ENCODE assay signal across 23 mouse cellular contexts in genomic region chr19:6516153-6516552, GRCm38 (mm10). TPM values are rescaled to one million over a fixed set of nuclear protein-coding genes. Genes with fewer than 3 reads are reported as not detected.
DNase-seq lines count a peak whose midpoint lies in the region; ATAC-seq and TF ChIP-seq lines count a peak whose summit lies in the region.
"Had no signal": no experiment of that assay in that cellular context is flagged by ENCODE, and none has a peak within 500 bp of the region (broad histone marks: within the 10 kb centered on the region; RNA-seq: fewer than 3 reads in every experiment).

No protein-coding gene starts in this region.

- no peaks in the 10 kb centered on the region for H3K9me3 ChIP-seq in forebrain, embryonic 10.5 days
- H3K9me3 ChIP-seq in forebrain, embryonic 16.5 days (ENCODE audit: control insufficient read depth, low read length), result no peaks in the 10 kb centered on the region
- H3K9me3 ChIP-seq in E14TG2a.4 (ENCODE audit: low read length), result no peaks in the 10 kb centered on the region
- H3K9me3 ChIP-seq in ES-E14 (ENCODE audit: control insufficient read depth, insufficient read depth, low read depth, low read length), result no peaks in the 10 kb centered on the region
- H3K9me3 ChIP-seq: limb, embryonic 13.5 days; liver, embryonic 13.5 days had no signal

- H3K4me3 ChIP-seq in forebrain, embryonic 10.5 days, result no peak overlapping the region
- H3K4me3 ChIP-seq in forebrain, embryonic 16.5 days (replicated peaks; ENCODE audit: low read length), result no peak overlapping the region
- H3K4me3 ChIP-seq in E14TG2a.4 (replicated peaks; ENCODE audit: low read length) (peak overlapping the region; percentile 75), ES-E14 (ENCODE audit: insufficient read depth in 1 of 2, low read depth in 1 of 2, low read length in 2 of 2, poor library complexity in 1 of 2, severe bottlenecking in 1 of 2) (peak overlapping the region; percentile 5 to 43; a peak in 3 of 4 replicates)
- H3K4me3 ChIP-seq: gastrocnemius, adult 2 months; limb, embryonic 13.5 days; liver, embryonic 13.5 days had no signal

- H3K27ac ChIP-seq in forebrain, embryonic 10.5 days, result peak overlapping the region; percentile 68
- no peak overlapping the region for H3K27ac ChIP-seq in forebrain, embryonic 16.5 days (ENCODE audit: low read length)
- no peak overlapping the region for H3K27ac ChIP-seq in ES-E14 (ENCODE audit: insufficient read depth, low read depth, low read length, poor library complexity, severe bottlenecking)
- H3K27ac ChIP-seq: gastrocnemius, adult 2 months; limb, embryonic 13.5 days; liver, embryonic 13.5 days had no signal

- H3K9ac ChIP-seq in forebrain, embryonic 16.5 days (replicated peaks; ENCODE audit: low read depth, low read length), result no peak overlapping the region
- H3K9ac ChIP-seq in ES-E14 (ENCODE audit: insufficient read depth, low read depth, low read length, poor library complexity, severe bottlenecking), result peak overlapping the region; percentile 27; the same call in 1 of the 2 replicates
- H3K9ac ChIP-seq: limb, embryonic 13.5 days; liver, embryonic 13.5 days; lung, embryonic 14.5 days had no signal

- H3K36me3 ChIP-seq in forebrain, embryonic 10.5 days (replicated peaks), result peaks cover 42% of the 10 kb centered on the region
- H3K36me3 ChIP-seq in forebrain, embryonic 16.5 days (ENCODE audit: control insufficient read depth, insufficient read depth), result peaks cover 11% of the 10 kb centered on the region; the same call in 1 of the 2 replicates
- H3K36me3 ChIP-seq in E14TG2a.4 (ENCODE audit: insufficient read depth, low read length) (peaks cover 14% of the 10 kb centered on the region; the same call in 1 of the 2 replicates), ES-E14 (ENCODE audit: control insufficient read depth, insufficient read depth, low read length, poor library complexity, severe bottlenecking) (peaks cover 2% of the 10 kb centered on the region; the same call in 1 of the 2 replicates)
- H3K36me3 ChIP-seq: limb, embryonic 13.5 days; liver, embryonic 13.5 days had no signal

- TF ChIP-seq CTCF in E14TG2a.4 (conservative IDR thresholded peaks at IDR 0.05; ENCODE audit: low read length), result no peak

- peaks cover 28% of the 10 kb centered on the region for H3K27me3 ChIP-seq in forebrain, embryonic 10.5 days (ENCODE audit: poor library complexity, severe bottlenecking)
- no peaks in the 10 kb centered on the region for H3K27me3 ChIP-seq in forebrain, embryonic 16.5 days (replicated peaks; ENCODE audit: control insufficient read depth, insufficient read depth, low read length)
- H3K27me3 ChIP-seq in E14TG2a.4 (ENCODE audit: insufficient read depth, low read length), result 0 out of 2 replicates have a peak, but pooled peaks cover under 1% of the 10 kb centered on the region

- in situ Hi-C loops in ES-E14 (cut with MboI; ENCODE audit: low sequenced_read_pairs in 2 of 2, unreplicated experiment in 2 of 2), result no loop called here

- H3K4me2 ChIP-seq in forebrain, embryonic 16.5 days (ENCODE audit: low read length), result no peak overlapping the region
- H3K4me2 ChIP-seq: limb, embryonic 13.5 days; liver, embryonic 13.5 days; lung, embryonic 14.5 days; midbrain, embryonic 11.5 days had no signal

- 75% methylated on average over 8 of the region's 8 CpGs for WGBS in forebrain, embryonic 10.5 days
- 69% methylated on average over 8 of the region's 8 CpGs for WGBS in forebrain, embryonic 16.5 days

- ATAC-seq in forebrain, embryonic 16.5 days, result no peak

- no peak for DNase-seq in forebrain, embryonic 10.5 days (ENCODE audit: extremely low spot score, low spot score)
- no peak for DNase-seq in ES-E14 (ENCODE audit: low read depth, low spot score)
- peak; percentile 73 for DNase-seq in cerebellum, adult 9-11 months
- DNase-seq in kidney, adult 11 months, result no peak
- no peak for DNase-seq in right cerebral cortex, adult 2 months (ENCODE audit: low spot score in 2 of 2)
- DNase-seq: gastrocnemius, adult 2 months; heart, postnatal 36 days; kidney, postnatal 4 days; liver, embryonic 13.5 days; lung, embryonic 14.5 days; lung, postnatal 4 days; retina, postnatal 1 day had no signal

- peaks cover 84% of the 10 kb centered on the region for H3K4me1 ChIP-seq in forebrain, embryonic 10.5 days
- peaks cover 24% of the 10 kb centered on the region for H3K4me1 ChIP-seq in forebrain, embryonic 16.5 days (replicated peaks; ENCODE audit: control insufficient read depth, insufficient read depth, low read length)
- peaks cover 86% of the 10 kb centered on the region for H3K4me1 ChIP-seq in E14TG2a.4 (replicated peaks; ENCODE audit: low read depth, low read length)
- H3K4me1 ChIP-seq in ES-E14 (ENCODE audit: control insufficient read depth in 2 of 2, insufficient read depth in 2 of 2, low read length in 2 of 2, poor library complexity in 1 of 2), result peaks cover 2 to 36% of the 10 kb centered on the region in 2 experiments; a peak in 3 of 4 replicates
- H3K4me1 ChIP-seq: liver, embryonic 13.5 days had no signal

TF ChIP-seq in ES-E14, 5 proteins besides CTCF, POLR2A, EP300 and RAD21:
- TF ChIP-seq ZC3H11A (IDR thresholded peaks at IDR 0.05; ENCODE audit: borderline replicate concordance, low read depth, low read length), result no peak
- no peak for TF ChIP-seq CHD2 (IDR thresholded peaks at IDR 0.05; ENCODE audit: low read depth, low read length)
- no peak for TF ChIP-seq ZNF384 (IDR thresholded peaks at IDR 0.05; ENCODE audit: low read depth, low read length)
- no peak for TF ChIP-seq MAFK (IDR thresholded peaks at IDR 0.05; ENCODE audit: insufficient read depth, low read depth, low read length)
- no peak for TF ChIP-seq HCFC1 (IDR thresholded peaks at IDR 0.05; ENCODE audit: borderline replicate concordance, insufficient read depth, low read length)

RNA-seq across cellular contexts. Expression of gene Slc22a12, which starts 26.7 kb away (rescaled TPM):
- not detected in 2 replicates for polyA plus RNA-seq in forebrain, embryonic 10.5 days (2016; fragmentation: Nextera tagmentation; extraction: Ambion mirVana)
- not detected in 2 replicates for polyA plus RNA-seq in forebrain, embryonic 16.5 days (2015; fragmentation: Nextera tagmentation; extraction: Ambion mirVana)
- total RNA-seq in ES-E14 (2012; rRNA removed), result not detected in 2 replicates
- total RNA-seq: gastrocnemius, adult 2 months; granulocyte monocyte progenitor cell, adult 5-6 weeks; heart, postnatal 36 days; monocyte, adult 5-6 weeks had no signal
- polyA plus RNA-seq: C2C12; forebrain, embryonic 11.5 days; heart, embryonic 14.5 days; intestine, embryonic 14.5 days; limb, embryonic 13.5 days; liver, embryonic 13.5 days; lung, embryonic 14.5 days; midbrain, embryonic 11.5 days; neural tube, embryonic 11.5 days had no signal

Comparison
In these comparisons a context has a peak if more than half of its experiments do, and no peak if none do; other contexts are left out.
1. H3K4me3 ChIP-seq: peak in E14TG2a.4 (single experiment) and ES-E14 (2 of 2); none in forebrain, embryonic 10.5 days (single experiment) and forebrain, embryonic 16.5 days (single experiment).